Mouse (Mus musculus): Measurements from ENCODE around the gene Nabp2.

- TF ChIP-seq POLR2A (IDR thresholded peaks at IDR 0.05; ENCODE audit: low read depth, low read length) (peak; percentile 50; the same call in 1 of the 2 replicates), CTCF (IDR thresholded peaks at IDR 0.05; ENCODE audit: borderline replicate concordance, insufficient read depth, low read length) (0 out of 2 replicates have a peak, but pooled peaks have one; percentile 32)
Measured at GRCm38 (mm10) chr10:128376455-128377211, 34.7 kb downstream of the Nabp2 start, which contains the start of gene Ankrd52.
